Comparison of ENCODE assay signal across 11 mouse cellular contexts in genomic region chr9:55918579-55918978, GRCm38 (mm10). TPM values are rescaled to one million over a fixed set of nuclear protein-coding genes. Genes with fewer than 3 reads are reported as not detected.
A peak's percentile ranks its signal among the peaks of the same experiment; 100 is the strongest.
DNase-seq lines count a peak whose midpoint lies in the region; ATAC-seq and TF ChIP-seq lines count a peak whose summit lies in the region.
"Had no signal": no experiment of that assay in that cellular context is flagged by ENCODE, and none has a peak within 500 bp of the region (broad histone marks: within the 10 kb centered on the region; RNA-seq: fewer than 3 reads in every experiment).

No protein-coding gene starts in this region.

- no peak for DNase-seq in frontal cortex, postnatal 25 days (ENCODE audit: low spot score in 2 of 2)
- DNase-seq in liver, embryonic 14.5 days (ENCODE audit: low read depth in 3 of 3, low spot score in 3 of 3), result no peak
- no peak for DNase-seq in liver, embryonic 11.5 days (ENCODE audit: low spot score)
- DNase-seq in NIH3T3 (ENCODE audit: low read depth), result peak; percentile 76
- DNase-seq in lung, postnatal 36 days, result peak; percentile 44
- DNase-seq in right cerebral cortex, adult 2 months (ENCODE audit: low spot score in 2 of 2), result no peak
- no peak for DNase-seq in frontal cortex, postnatal 14 days (ENCODE audit: low spot score in 2 of 2)
- DNase-seq: thymus, adult 18-20 months had no signal

- H3K27me3 ChIP-seq in liver, embryonic 14.5 days (ENCODE audit: control insufficient read depth, insufficient read depth, low read length), result no peaks in the 10 kb centered on the region
- no peaks in the 10 kb centered on the region for H3K27me3 ChIP-seq in liver, embryonic 11.5 days (replicated peaks; ENCODE audit: control insufficient read depth, insufficient read depth, low read length)
- H3K27me3 ChIP-seq: embryonic facial prominence, embryonic 12.5 days; limb, embryonic 13.5 days had no signal

- peak; percentile 15; the same call in 1 of the 2 replicates for TF ChIP-seq CTCF in liver, embryonic 14.5 days (IDR thresholded peaks at IDR 0.05; ENCODE audit: low read depth)

- H3K9ac ChIP-seq in liver, embryonic 14.5 days (replicated peaks), result no peak overlapping the region
- no peak overlapping the region for H3K9ac ChIP-seq in liver, embryonic 11.5 days (ENCODE audit: low read depth, low read length)
- H3K9ac ChIP-seq: embryonic facial prominence, embryonic 12.5 days; limb, embryonic 13.5 days had no signal

- no peak overlapping the region for H3K4me2 ChIP-seq in liver, embryonic 14.5 days (ENCODE audit: low read depth)
- H3K4me2 ChIP-seq in liver, embryonic 11.5 days, result no peak overlapping the region
- H3K4me2 ChIP-seq: embryonic facial prominence, embryonic 12.5 days; limb, embryonic 13.5 days had no signal

- H3K36me3 ChIP-seq in liver, embryonic 14.5 days (replicated peaks; ENCODE audit: control insufficient read depth, insufficient read depth, low read depth), result no peaks in the 10 kb centered on the region
- H3K36me3 ChIP-seq in liver, embryonic 11.5 days (ENCODE audit: control insufficient read depth, insufficient read depth, low read length), result no peaks in the 10 kb centered on the region
- H3K36me3 ChIP-seq: embryonic facial prominence, embryonic 12.5 days; limb, embryonic 13.5 days had no signal

- H3K27ac ChIP-seq in liver, embryonic 14.5 days, result no peak overlapping the region
- no peak overlapping the region for H3K27ac ChIP-seq in liver, embryonic 11.5 days (ENCODE audit: low read depth, low read length)
- H3K27ac ChIP-seq: embryonic facial prominence, embryonic 12.5 days; limb, embryonic 13.5 days had no signal

- no peaks in the 10 kb centered on the region for H3K9me3 ChIP-seq in liver, embryonic 14.5 days (ENCODE audit: control insufficient read depth, low read length)
- no peaks in the 10 kb centered on the region for H3K9me3 ChIP-seq in liver, embryonic 11.5 days (ENCODE audit: control insufficient read depth, low read length)
- H3K9me3 ChIP-seq: embryonic facial prominence, embryonic 12.5 days; limb, embryonic 13.5 days had no signal

- no peak for TF ChIP-seq EP300 in liver, embryonic 14.5 days (IDR thresholded peaks at IDR 0.05; ENCODE audit: low read depth)

- no peak overlapping the region for H3K4me3 ChIP-seq in liver, embryonic 14.5 days (ENCODE audit: insufficient read depth in 1 of 2, low read depth in 2 of 2, low read length in 2 of 2)
- no peak overlapping the region for H3K4me3 ChIP-seq in liver, embryonic 11.5 days (ENCODE audit: low read depth, low read length)
- H3K4me3 ChIP-seq: embryonic facial prominence, embryonic 12.5 days; limb, embryonic 13.5 days had no signal

- no peaks in the 10 kb centered on the region for H3K4me1 ChIP-seq in liver, embryonic 14.5 days (replicated peaks; ENCODE audit: control insufficient read depth in 2 of 2, insufficient read depth in 2 of 2, low read length in 1 of 2)
- no peaks in the 10 kb centered on the region for H3K4me1 ChIP-seq in liver, embryonic 11.5 days (replicated peaks; ENCODE audit: control insufficient read depth, insufficient read depth, low read length)
- H3K4me1 ChIP-seq: embryonic facial prominence, embryonic 12.5 days; limb, embryonic 13.5 days had no signal

- ATAC-seq in frontal cortex, adult (ENCODE audit: low TSS enrichment), result peak; percentile 69
- no peak for ATAC-seq in liver, embryonic 14.5 days (ENCODE audit: insufficient read depth)
- no peak for ATAC-seq in liver, embryonic 11.5 days (replicated peaks; ENCODE audit: low FRiP score)

- 72% methylated on average over 3 of the region's 3 CpGs for WGBS in liver, embryonic 14.5 days (ENCODE audit: insufficient replicate concordance)
- 68% methylated on average over 3 of the region's 3 CpGs for WGBS in liver, embryonic 11.5 days

RNA-seq across cellular contexts. Expression of gene Scaper, which starts 19.3 kb away (rescaled TPM):
- polyA plus RNA-seq in liver, embryonic 14.5 days (2012; rRNA removed), result 0.79 and 0.84 TPM in 2 replicates
- polyA plus RNA-seq in liver, embryonic 14.5 days (2014; fragmentation: Nextera tagmentation; extraction: Ambion mirVana), result 1.3 and 1.8 TPM in 2 replicates
- polyA plus RNA-seq in liver, embryonic 11.5 days (2014; fragmentation: Nextera tagmentation; extraction: Ambion mirVana), result 4.3 and 4.9 TPM in 2 replicates

Comparison
In these comparisons a context has a peak if more than half of its experiments do, and no peak if none do; other contexts are left out.
1. DNase-seq: peak in NIH3T3 (single experiment) and lung, postnatal 36 days (single experiment); none in frontal cortex, postnatal 25 days (0 of 2), liver, embryonic 14.5 days (0 of 3), liver, embryonic 11.5 days (single experiment), right cerebral cortex, adult 2 months (0 of 2) and frontal cortex, postnatal 14 days (0 of 2).